Mouse (Mus musculus): ENCODE measurements around the gene Dyx1c1.
A peak's percentile ranks its signal among the peaks of the same experiment; 100 is the strongest.

Dyx1c1 gene

GRCm38 (mm10) chr9:72972984-72973383 is 14.4 kb downstream of the Dyx1c1 start:
- peak; percentile 55 for DNase-seq (ENCODE audit: low read depth, low spot score)

DNA sequence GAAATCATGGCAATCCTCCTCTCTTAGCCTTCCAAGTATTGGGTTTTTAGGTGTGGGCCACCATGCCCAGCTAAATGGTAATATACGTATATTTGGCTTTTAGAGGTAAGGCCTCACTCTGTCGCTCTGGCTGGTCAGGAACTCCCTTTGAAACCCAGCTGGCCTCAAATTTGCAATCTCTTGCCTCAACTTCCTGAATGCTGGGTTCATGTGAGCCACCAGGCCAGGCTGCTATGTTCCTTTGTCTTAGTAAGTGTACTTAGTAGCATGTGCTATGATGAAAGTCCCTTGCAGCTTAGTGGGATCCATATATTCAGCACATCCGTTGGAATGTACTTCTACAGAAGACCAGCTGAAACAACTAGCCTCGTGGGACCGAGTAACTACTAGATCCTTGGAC is 16.1 kb downstream of the Dyx1c1 start:
- no peak for DNase-seq (ENCODE audit: low read depth, low spot score)

- DNase-seq (ENCODE audit: low read depth, low spot score): no peak
These were observed 16.7 kb downstream of the Dyx1c1 start for GRCm38 (mm10) chr9:72975242-72975641.

DNA sequence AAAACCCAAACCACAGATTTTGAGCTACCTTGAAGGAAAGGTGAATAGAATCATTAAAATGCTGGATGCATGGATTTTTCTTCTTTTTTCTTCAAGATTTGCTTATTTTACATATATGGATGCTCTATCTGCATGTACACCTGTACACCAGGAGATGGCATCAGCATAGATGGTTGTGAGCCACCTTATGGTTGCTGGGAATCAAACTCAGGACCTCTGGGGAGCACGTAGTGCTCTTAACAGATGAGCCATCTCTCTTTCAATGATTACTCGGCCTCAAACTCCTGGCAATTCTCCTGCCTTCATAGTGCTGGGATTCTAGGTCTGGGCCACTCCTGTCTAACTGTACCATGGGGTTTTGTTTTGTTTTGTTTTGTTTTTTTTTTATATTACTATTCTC is 24.5 kb downstream of the Dyx1c1 start:
- DNase-seq (ENCODE audit: low read depth, low spot score): peak; percentile 37

DNA sequence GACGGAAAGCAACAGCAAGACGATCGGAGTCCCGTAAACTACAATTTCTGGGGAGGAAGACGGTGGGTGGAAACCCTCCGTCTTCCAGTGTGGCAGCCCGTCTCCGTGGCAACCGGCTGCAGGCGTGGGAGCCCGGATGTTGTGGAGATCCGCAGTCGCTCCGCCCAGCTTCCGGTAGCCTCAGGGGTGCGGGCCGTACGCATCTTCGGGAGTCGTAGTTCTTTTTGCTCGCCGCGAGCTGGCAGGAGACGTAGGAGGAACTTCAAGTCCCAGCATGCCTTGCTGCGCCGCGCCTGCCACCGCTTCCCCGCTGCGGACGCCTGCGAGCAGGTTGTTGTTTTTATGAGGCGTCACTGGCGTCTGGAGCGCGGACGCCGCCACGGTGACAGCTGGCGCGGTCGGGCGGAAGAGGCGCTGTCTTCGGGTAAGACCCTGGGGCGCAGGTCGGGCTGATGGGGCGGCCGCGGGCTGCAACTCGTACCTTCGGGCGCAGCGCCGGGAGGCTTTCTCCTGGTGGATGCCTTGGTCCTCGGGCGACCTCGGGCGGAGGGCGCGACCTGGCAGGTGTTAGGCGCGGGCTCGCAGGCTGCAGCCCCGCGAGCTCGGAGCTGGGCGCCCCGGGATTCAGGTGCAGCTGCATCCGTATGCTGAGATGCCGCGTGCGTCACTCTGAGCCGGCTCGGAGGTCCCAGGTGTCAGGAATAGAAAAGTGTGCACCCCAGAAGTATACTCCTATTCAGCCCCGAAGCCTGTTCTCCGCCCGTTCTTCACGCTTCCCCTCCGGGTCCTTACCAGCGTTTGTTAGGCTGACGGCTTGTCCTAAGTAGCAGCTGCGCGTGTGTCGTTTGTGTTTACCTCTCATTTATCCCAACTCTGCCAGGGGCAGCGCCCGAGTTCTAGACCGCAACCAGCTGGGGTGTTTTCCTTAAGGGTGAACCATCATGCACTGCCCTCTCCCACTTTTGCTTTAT is 26.9 kb downstream of the Dyx1c1 start, which contains the start of the genes Ccpg1os and Ccpg1:
TSS of gene Ccpg1os (minus strand) at position 133 of the 971 bp plus-strand sequence.
TSS of gene Ccpg1 (plus strand) at position 180 of the 971 bp plus-strand sequence.
- peak; percentile 99 for DNase-seq (ENCODE audit: low read depth, low spot score)

DNA sequence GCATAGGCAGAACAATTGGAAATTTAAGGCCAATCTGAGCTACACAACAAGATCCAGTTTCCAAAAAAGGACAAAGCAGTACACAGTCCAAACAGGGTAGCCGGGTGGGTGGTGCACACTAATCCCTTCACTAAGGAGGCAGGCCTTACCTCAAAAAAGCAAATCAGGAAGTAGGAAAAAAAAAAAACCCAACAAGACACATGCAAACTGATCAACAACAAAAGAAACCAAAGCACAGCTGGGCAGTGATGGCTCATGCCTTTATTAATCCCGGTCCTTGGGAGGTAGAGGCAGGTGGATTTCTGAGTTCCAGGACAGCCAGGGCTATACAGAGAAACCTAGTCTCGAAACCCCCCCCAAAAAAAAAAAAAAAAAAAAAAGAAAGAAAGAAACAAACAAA is 29.1 kb downstream of the Dyx1c1 start:
- peak; percentile 44 for DNase-seq (ENCODE audit: low read depth, low spot score)

- no peak for DNase-seq (ENCODE audit: low read depth, low spot score)
These were observed 30.1 kb downstream of the Dyx1c1 start for GRCm38 (mm10) chr9:72988706-72989105.

DNA sequence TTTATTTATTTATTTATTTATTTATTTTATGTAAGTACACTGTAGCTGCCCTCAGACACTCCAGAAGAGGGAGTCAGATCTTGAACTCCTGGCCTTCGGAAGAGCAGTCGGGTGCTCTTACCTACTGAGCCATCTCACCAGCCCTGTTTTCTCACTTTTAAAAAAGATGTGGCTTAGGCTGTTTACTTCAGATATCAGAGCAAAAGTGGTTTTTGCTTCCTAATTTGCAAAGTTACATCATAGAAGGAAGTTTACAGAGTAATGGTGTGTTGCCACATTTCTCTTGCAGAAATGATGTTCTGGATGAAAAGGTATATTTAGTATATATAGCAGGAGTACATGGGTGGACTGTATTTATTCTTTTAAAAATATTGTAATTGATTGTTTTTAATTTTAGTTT is 32.8 kb downstream of the Dyx1c1 start:
- DNase-seq (ENCODE audit: low read depth, low spot score): no peak

GRCm38 (mm10) chr9:72992576-72992975 is 34.0 kb downstream of the Dyx1c1 start:
- DNase-seq (ENCODE audit: low read depth, low spot score): no peak

- DNase-seq (ENCODE audit: low read depth, low spot score): peak; percentile 95
These were observed 37.6 kb downstream of the Dyx1c1 start for GRCm38 (mm10) chr9:72996167-72996566.

DNA sequence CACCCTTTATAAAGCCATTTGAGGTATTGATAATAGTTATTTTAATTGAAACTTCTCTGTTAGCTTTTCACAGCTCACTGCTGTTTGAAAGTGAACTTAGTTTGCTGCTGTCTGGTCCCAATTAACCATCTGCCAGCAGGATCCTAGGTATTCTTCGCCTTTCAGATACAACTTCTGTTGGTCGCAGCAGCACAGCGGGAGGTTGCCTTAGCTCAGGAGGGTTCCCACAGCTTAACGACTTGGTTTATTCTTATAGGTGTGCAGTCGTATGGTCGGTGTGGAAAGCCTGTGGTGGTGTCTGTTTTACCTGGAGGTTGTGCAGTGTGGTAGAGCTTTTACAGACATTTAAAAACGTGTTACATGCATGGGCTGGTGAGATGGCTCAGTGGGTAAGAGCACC is 38.2 kb downstream of the Dyx1c1 start:
- DNase-seq (ENCODE audit: low read depth, low spot score): peak; percentile 78

- no peak for DNase-seq (ENCODE audit: low read depth, low spot score)
These were observed 41.9 kb downstream of the Dyx1c1 start for GRCm38 (mm10) chr9:73000487-73000886.

DNA sequence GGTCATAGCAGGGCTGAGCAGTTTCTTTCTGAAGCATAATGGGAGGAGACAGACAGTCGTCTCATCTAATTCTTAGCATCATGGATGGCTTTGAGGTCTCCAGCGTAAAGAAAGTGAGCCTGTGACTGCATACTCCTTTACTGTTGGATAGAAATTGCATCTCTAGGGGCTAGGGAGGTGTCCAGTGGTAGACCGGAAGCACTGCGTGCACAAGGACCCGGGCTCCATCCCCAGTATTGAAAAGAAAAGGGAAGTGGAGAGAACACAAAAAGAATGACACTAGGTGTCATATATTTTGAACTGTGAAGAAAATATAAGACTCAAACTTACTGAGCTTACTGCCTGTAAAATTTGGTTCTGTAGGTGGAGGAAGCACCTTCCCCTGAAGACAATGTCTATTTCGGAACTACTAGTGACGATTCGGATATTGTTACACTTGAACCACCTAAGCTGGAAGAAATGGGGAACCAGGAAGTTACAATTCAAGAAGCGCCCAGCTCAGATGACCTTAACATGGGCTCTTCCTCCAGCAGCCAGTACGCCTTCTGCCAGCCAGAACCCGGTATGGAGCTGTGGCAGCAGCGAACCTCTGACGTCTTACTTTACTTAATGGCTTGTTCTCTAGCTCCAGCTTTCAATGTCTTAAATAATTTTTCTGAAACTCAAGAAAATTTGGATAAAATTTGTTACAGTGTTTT is 42.9 kb downstream of the Dyx1c1 start:
- DNase-seq (ENCODE audit: low read depth, low spot score): no peak

DNA sequence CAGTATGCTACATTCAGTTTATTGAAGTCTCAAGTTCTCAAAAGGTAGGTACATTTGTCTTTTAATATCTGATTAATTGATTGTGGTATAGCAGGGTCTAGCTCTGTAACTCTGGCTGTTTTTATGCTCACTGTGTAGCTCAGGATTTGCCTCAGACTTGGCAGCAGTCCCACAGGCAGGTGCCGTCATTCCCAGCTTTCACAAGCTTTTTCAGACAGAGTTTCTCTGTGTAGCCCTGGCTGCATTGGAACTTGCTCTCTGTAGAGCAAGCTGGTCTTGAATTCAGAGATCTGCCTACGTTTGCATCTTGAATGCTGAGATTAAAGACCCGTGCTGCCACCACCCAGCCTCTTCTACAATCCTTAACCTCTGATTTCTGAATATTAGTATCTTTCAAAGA is 43.6 kb downstream of the Dyx1c1 start:
- no peak for DNase-seq (ENCODE audit: low read depth, low spot score)

GRCm38 (mm10) chr9:73004076-73004475 is 45.5 kb downstream of the Dyx1c1 start:
- no peak for DNase-seq (ENCODE audit: low read depth, low spot score)

GRCm38 (mm10) chr9:73005106-73005505 is 46.5 kb downstream of the Dyx1c1 start:
- peak; percentile 80 for DNase-seq (ENCODE audit: low read depth, low spot score)

DNA sequence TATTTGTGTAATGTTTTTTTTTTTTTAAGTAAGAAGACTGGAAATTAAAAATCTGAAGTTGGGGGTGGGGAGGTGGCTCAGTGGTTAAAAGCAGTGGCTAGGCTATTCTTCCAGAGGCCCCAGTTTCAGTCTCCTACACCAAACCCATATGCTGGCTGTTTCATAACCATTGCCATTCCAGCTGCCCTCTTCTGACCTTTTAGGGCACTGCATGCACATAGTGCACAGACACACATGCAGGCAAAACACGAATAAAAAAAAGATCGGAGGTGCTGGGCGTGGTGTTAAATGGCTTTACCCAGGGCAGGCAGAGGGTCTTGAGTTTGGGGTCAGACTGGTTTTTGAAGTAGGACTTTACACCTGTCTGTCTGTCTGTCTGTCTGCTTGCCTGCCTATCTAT is 47.6 kb downstream of the Dyx1c1 start:
- DNase-seq (ENCODE audit: low read depth, low spot score): peak; percentile 61

DNA sequence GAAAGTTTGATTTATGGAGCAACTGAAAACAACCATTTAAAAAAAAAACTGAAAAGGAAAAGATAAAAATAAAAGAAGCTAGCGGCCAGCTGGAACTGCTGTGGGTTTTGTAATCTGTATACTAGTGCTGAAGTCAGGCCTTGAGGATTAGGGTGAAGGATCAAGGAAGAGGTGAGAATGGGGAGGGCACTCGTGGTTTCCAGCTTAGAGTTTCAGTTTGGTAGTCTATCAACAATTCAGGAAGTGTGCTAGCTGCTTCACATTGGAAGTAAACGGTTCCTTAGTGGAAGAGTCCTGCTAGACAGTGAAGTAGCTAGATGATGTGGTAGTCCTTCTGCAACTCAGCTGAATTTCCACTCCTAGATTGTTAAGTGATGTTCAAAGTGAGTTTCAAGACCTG is 49.8 kb downstream of the Dyx1c1 start:
- no peak for DNase-seq (ENCODE audit: low read depth, low spot score)

GRCm38 (mm10) chr9:73012629-73013028 is 54.0 kb downstream of the Dyx1c1 start:
- DNase-seq (ENCODE audit: low read depth, low spot score): no peak

DNA sequence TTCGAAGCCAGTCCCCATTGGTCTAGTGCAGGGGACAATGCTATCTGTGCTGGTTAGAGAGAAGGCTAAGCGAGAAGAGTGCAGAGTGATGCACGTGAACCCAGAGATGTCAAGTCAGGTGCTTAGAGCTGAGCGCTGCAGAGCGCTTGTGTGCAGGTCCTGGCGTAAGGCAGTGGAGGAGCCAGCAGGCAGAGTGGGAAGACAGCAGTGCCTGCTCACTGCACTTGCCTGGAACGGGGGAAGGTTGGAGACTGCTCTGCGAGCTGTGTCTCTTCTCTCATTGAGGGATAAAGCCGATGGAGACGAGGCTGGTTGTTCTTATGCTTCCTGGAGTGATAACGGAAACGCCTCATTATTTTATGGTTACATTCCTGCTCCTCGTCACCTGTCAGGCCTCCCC is 56.1 kb downstream of the Dyx1c1 start:
- no peak for DNase-seq (ENCODE audit: low read depth, low spot score)

DNA sequence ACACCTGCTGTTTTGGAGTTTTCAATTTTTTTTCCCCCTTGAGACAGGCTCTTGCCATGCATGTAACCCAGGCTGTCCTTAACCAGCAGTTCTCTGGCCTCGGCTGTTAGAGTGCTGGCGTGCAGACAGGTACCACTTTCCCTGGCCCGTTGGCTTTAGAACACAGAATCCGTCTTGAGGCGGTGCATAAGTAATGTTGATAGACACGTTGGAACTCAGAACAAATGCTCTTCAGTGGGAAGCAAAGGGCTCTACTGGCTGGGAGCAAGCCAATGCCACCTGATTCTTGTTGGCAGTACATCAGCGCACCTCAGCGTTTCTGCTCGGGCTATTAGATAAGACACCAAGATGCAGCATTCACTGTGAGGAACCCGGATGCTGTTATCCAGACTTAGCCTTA is 61.3 kb downstream of the Dyx1c1 start:
- DNase-seq (ENCODE audit: low read depth, low spot score): no peak

- no peak for DNase-seq (ENCODE audit: low read depth, low spot score)
These were observed 62.0 kb downstream of the Dyx1c1 start for GRCm38 (mm10) chr9:73020566-73021097.

Data from R1 (cell line).